Mouse (Mus musculus): ENCODE results near the gene Ptbp1. TPM values are rescaled to one million over a fixed set of nuclear protein-coding genes. Genes with fewer than 3 reads are reported as not detected.

The Ptbp1 gene
- polyA plus RNA-seq (2012; rRNA removed), result 150 and 285 TPM in 2 replicates

DNA sequence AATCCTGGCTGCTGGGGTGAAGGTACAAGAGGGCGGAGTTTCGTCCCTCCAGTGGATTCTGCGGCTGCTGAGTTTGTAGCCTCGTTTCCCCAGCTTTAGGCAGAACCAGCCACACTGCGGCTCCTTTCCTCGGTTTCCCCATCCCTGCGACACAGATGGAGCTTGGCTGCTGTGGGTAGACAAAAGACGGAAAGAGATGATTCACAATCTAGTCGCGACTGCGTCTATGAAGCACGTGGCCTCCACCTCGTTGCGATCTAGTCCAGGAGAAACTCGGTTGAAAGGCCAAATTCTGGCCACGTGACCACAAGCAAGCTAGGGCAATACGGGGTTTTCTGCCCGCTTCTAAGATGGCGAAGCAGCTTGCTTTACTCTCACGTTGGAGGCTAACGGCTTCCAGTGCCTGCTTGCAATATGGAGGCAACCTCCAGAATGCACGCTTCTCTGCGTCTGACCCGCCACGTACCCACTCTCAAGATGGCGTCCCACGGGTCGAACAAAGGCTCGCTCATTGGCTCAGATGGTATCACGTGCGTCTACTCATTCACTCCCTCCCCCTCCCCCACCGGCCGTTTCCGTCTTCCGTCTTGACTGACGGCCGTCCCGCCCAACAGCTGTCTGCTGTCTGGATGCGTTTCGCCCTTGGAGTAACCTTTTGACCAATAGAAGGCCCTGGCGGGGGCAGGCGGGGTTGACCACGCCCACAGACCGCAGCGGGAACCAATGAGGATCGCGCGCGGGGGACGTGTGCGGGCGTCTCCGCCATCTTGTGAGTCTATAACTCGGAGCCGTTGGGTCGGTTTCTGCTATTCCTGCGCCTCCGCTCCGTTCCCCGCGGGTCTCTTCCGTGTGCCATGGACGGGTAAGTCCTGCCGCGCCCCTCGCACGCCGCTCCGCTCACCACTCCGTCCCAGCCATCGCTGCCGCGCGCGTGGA lies at the start of gene Ptbp1:
Gene Ptbp1, plus strand, starts transcription at position 568 of the 936 bp plus-strand sequence.
- Histone ChIP-seq H3K27ac (ENCODE audit: insufficient read depth, low read depth, low read length) (peak within 1 kb of the TSS; percentile 99), H3K4me3 (ENCODE audit: low read depth, low read length) (peak within 1 kb of the TSS; percentile 84), H3K27me3 (ENCODE audit: control insufficient read depth, insufficient read depth, low read length) (no peaks in the 10 kb centered on the region), H3K4me1 (ENCODE audit: control insufficient read depth, insufficient read depth, insufficient read length, low read length) (peaks cover 50% of the 10 kb centered on the region), H3K36me3 (ENCODE audit: control insufficient read depth, insufficient read depth, low read length) (peaks cover 27% of the 10 kb centered on the region)
- TF ChIP-seq POLR2A (IDR thresholded peaks at IDR 0.05; ENCODE audit: low read depth, low read length) (peak; percentile 95), CTCF (IDR thresholded peaks at IDR 0.05; ENCODE audit: extremely low read depth, insufficient read length, insufficient replicate concordance, low read depth, low read length) (no peak)
- WGBS, result under 1% methylated on average over 75 of the region's 75 CpGs

GRCm38 (mm10) chr10:79805636-79806035 lies 48.6 kb upstream of the Ptbp1 start:
- no peaks in the 10 kb centered on the region for H3K27me3 ChIP-seq (ENCODE audit: control insufficient read depth, insufficient read depth, low read length)
- TF ChIP-seq POLR2A (IDR thresholded peaks at IDR 0.05; ENCODE audit: low read depth, low read length) (no peak), CTCF (IDR thresholded peaks at IDR 0.05; ENCODE audit: extremely low read depth, insufficient read length, insufficient replicate concordance, low read depth, low read length) (no peak)
- H3K27ac ChIP-seq (ENCODE audit: insufficient read depth, low read depth, low read length), result no peak overlapping the region
- no peaks in the 10 kb centered on the region for H3K36me3 ChIP-seq (ENCODE audit: control insufficient read depth, insufficient read depth, low read length)
- WGBS, result 60% methylated on average over 11 of the region's 11 CpGs
- peaks cover 12% of the 10 kb centered on the region for H3K4me1 ChIP-seq (ENCODE audit: control insufficient read depth, insufficient read depth, insufficient read length, low read length)
- H3K4me3 ChIP-seq (ENCODE audit: low read depth, low read length), result peak overlapping the region; percentile 8; the same call in 1 of the 2 replicates

DNA sequence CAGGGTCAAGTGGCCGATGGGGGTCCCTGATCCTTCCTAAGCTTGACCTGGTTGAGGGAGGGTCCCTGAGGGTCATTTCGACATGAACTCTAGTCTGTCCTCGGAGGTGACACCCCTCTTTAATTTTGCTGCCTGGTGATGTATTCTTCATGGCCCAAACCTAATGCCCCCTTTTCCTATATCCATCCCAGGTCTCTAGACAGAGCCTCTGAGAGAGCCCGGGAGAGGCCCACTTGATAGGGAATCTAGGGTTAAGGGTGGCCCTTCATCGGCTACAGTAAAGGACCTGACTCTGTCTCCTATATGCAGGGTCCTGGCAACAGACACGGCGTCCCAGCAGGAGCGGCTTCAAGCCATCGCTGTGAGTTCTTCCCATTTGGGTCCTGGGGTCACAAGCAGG lies 47.9 kb upstream of the Ptbp1 start:
- H3K36me3 ChIP-seq (ENCODE audit: control insufficient read depth, insufficient read depth, low read length), result no peaks in the 10 kb centered on the region
- no peak for TF ChIP-seq POLR2A (IDR thresholded peaks at IDR 0.05; ENCODE audit: low read depth, low read length)
- no peak for TF ChIP-seq CTCF (IDR thresholded peaks at IDR 0.05; ENCODE audit: extremely low read depth, insufficient read length, insufficient replicate concordance, low read depth, low read length)
- H3K27me3 ChIP-seq (ENCODE audit: control insufficient read depth, insufficient read depth, low read length), result no peaks in the 10 kb centered on the region
- peaks cover 12% of the 10 kb centered on the region for H3K4me1 ChIP-seq (ENCODE audit: control insufficient read depth, insufficient read depth, insufficient read length, low read length)
- 86% methylated on average over 9 of the region's 9 CpGs for WGBS
- H3K27ac ChIP-seq (ENCODE audit: insufficient read depth, low read depth, low read length), result no peak overlapping the region
- peak overlapping the region; percentile 8; the same call in 1 of the 2 replicates for H3K4me3 ChIP-seq (ENCODE audit: low read depth, low read length)

GRCm38 (mm10) chr10:79806972-79807371 lies 47.3 kb upstream of the Ptbp1 start:
- TF ChIP-seq POLR2A (IDR thresholded peaks at IDR 0.05; ENCODE audit: low read depth, low read length) (no peak), CTCF (IDR thresholded peaks at IDR 0.05; ENCODE audit: extremely low read depth, insufficient read length, insufficient replicate concordance, low read depth, low read length) (no peak)
- H3K4me3 ChIP-seq (ENCODE audit: low read depth, low read length), result no peak overlapping the region
- no peaks in the 10 kb centered on the region for H3K36me3 ChIP-seq (ENCODE audit: control insufficient read depth, insufficient read depth, low read length)
- peaks cover 11% of the 10 kb centered on the region for H3K4me1 ChIP-seq (ENCODE audit: control insufficient read depth, insufficient read depth, insufficient read length, low read length)
- H3K27ac ChIP-seq (ENCODE audit: insufficient read depth, low read depth, low read length), result no peak overlapping the region
- 54% methylated on average over 10 of the region's 10 CpGs for WGBS
- no peaks in the 10 kb centered on the region for H3K27me3 ChIP-seq (ENCODE audit: control insufficient read depth, insufficient read depth, low read length)

DNA sequence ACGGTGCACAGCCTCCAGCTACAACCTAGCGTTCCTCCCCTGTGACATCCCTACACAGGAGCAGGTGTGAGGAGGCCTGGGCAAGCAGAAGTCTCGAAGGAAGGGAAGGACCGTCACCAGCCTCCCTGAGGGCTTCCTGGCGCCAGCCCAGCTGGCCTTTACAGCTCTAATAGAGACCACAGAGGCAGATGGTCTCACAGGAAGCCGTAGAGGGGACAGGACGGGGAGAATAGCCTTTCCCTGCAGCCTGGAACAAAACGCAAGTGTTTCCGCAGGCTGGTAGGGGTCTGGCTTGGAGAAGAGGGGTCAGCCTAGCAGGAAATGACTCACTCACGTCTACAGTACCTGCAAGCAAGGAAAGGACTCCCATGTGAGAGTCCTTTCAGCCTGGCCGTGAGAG lies 46.4 kb upstream of the Ptbp1 start:
- Histone ChIP-seq H3K4me1 (ENCODE audit: control insufficient read depth, insufficient read depth, insufficient read length, low read length) (peaks cover 7% of the 10 kb centered on the region), H3K27ac (ENCODE audit: insufficient read depth, low read depth, low read length) (no peak overlapping the region), H3K27me3 (ENCODE audit: control insufficient read depth, insufficient read depth, low read length) (no peaks in the 10 kb centered on the region), H3K36me3 (ENCODE audit: control insufficient read depth, insufficient read depth, low read length) (no peaks in the 10 kb centered on the region), H3K4me3 (ENCODE audit: low read depth, low read length) (no peak overlapping the region)
- TF ChIP-seq POLR2A (IDR thresholded peaks at IDR 0.05; ENCODE audit: low read depth, low read length), result no peak
- no peak for TF ChIP-seq CTCF (IDR thresholded peaks at IDR 0.05; ENCODE audit: extremely low read depth, insufficient read length, insufficient replicate concordance, low read depth, low read length)
- WGBS, result 82% methylated on average over 11 of the region's 11 CpGs

GRCm38 (mm10) chr10:79808728-79809127 lies 45.5 kb upstream of the Ptbp1 start:
- TF ChIP-seq CTCF (IDR thresholded peaks at IDR 0.05; ENCODE audit: extremely low read depth, insufficient read length, insufficient replicate concordance, low read depth, low read length) (no peak), POLR2A (IDR thresholded peaks at IDR 0.05; ENCODE audit: low read depth, low read length) (no peak)
- Histone ChIP-seq H3K4me1 (ENCODE audit: control insufficient read depth, insufficient read depth, insufficient read length, low read length) (peaks cover 5% of the 10 kb centered on the region), H3K4me3 (ENCODE audit: low read depth, low read length) (no peak overlapping the region), H3K36me3 (ENCODE audit: control insufficient read depth, insufficient read depth, low read length) (no peaks in the 10 kb centered on the region), H3K27me3 (ENCODE audit: control insufficient read depth, insufficient read depth, low read length) (no peaks in the 10 kb centered on the region), H3K27ac (ENCODE audit: insufficient read depth, low read depth, low read length) (no peak overlapping the region)
- WGBS, result 87% methylated on average over 11 of the region's 11 CpGs
